Mouse (Mus musculus) CH12.LX (cell line): ENCODE results near the gene Hdac11. TPM values are rescaled to one million over a fixed set of nuclear protein-coding genes. Genes with fewer than 3 reads are reported as not detected.

Experiments
- DNase-seq: peaks from one replicate; pipeline ENCODE4 v3.0.0-alpha.2; 2013; ENCODE audit errors: extremely low read depth
- H3K27ac ChIP-seq: 2 replicates; pipeline ENCODE4 v1.5.1; 2012; ENCODE audit warnings: low read depth, mild to moderate bottlenecking, control low read depth, moderate library complexity; ENCODE audit not compliant: insufficient read depth
- H3K27me3 ChIP-seq: replicated peaks from 2 replicates; pipeline ENCODE3; 2012; ENCODE audit warnings: inconsistent platforms
- H3K36me3 ChIP-seq, 2 experiments: replicated peaks in 1 of 2; 2 replicates each; pipeline versions ENCODE3 to v1.6.1; 2012; ENCODE audit warnings: inconsistent platforms in 1 of 2, low read length in 1 of 2, mild to moderate bottlenecking in 1 of 2, mixed read lengths in 1 of 2, moderate library complexity in 1 of 2; ENCODE audit not compliant: control insufficient read depth in 1 of 2, insufficient read depth in 1 of 2
- H3K4me1 ChIP-seq, 2 experiments: 2 replicates each; pipeline ENCODE4 v1.6.1; 2012; ENCODE audit warnings: inconsistent platforms in 1 of 2, moderate library complexity in 1 of 2; ENCODE audit not compliant: insufficient read depth in 2 of 2, control insufficient read depth in 1 of 2
- H3K4me2 ChIP-seq: 2 replicates; pipeline ENCODE4 v1.6.1; 2012; ENCODE audit warnings: low read depth, mild to moderate bottlenecking, control low read depth; ENCODE audit not compliant: poor library complexity, insufficient read depth, severe bottlenecking
- H3K4me3 ChIP-seq, 3 experiments: fragments of 150-350 bp in 1 of 3; sonication (generic) in 1 of 3; replicated peaks in 1 of 3; 2 replicates each; pipeline versions ENCODE3 to v1.5.1; 2011 to 2012; ENCODE audit warnings: low read depth in 2 of 3, low read length in 2 of 3, mild to moderate bottlenecking in 2 of 3, moderate library complexity in 2 of 3, control low read depth in 1 of 3, improper control_type of control experiment in 1 of 3, inconsistent platforms in 1 of 3, mixed read lengths in 1 of 3; ENCODE audit not compliant: poor library complexity in 1 of 3
- H3K79me2 ChIP-seq: replicated peaks from 2 replicates; pipeline ENCODE4 v1.6.1; 2012; ENCODE audit warnings: mild to moderate bottlenecking, moderate library complexity; ENCODE audit not compliant: control insufficient read depth, poor library complexity, insufficient read depth, severe bottlenecking; ENCODE audit errors: extremely low read depth
- H3K9ac ChIP-seq: 2 replicates; pipeline ENCODE4 v1.6.1; 2012; ENCODE audit warnings: low read depth, mild to moderate bottlenecking, control low read depth, moderate library complexity; ENCODE audit not compliant: insufficient read depth
- H3K9me3 ChIP-seq: replicated peaks from 2 replicates; pipeline ENCODE3; 2012; ENCODE audit warnings: low read length, inconsistent platforms, mixed read lengths
- E2F4 ChIP-seq: IDR thresholded peaks from 2 replicates; pipeline ENCODE4 v1.6.1; 2011; ENCODE audit warnings: low read depth, low read length, improper control_type of control experiment; ENCODE audit not compliant: insufficient replicate concordance
- RAD21 ChIP-seq: IDR thresholded peaks from 2 replicates; pipeline ENCODE4 v1.6.1; 2011; ENCODE audit warnings: low read depth, mild to moderate bottlenecking, low read length, improper control_type of control experiment, moderate library complexity
- dilution Hi-C: fragments of 300-500 bp; cut with MboI; formaldehyde crosslinking; loops from 2 replicates; pipeline ENCODE4 v1.14.3; 2020; ENCODE audit warnings: low sequenced_read_pairs; ENCODE audit not compliant: extremely low pct_unique_long_range_greater_than_20kb, extremely low pct_ligation_motif_present
- in situ Hi-C: fragments of 300-500 bp; cut with MboI; formaldehyde crosslinking; loops from 3 replicates; pipeline ENCODE4 v1.14.3; 2019; ENCODE audit warnings: low sequenced_read_pairs, low pct_ligation_motif_present, low pct_unique_long_range_greater_than_20kb, mixed read lengths
- polyA plus RNA-seq: library from polyadenylated mRNA; unstranded; fragments of >175 nt; gene quantifications from 2 replicates; pipeline ENCODE4 v1.2.1, GENCODE M21; 2012; ENCODE audit warnings: low read depth; ENCODE audit not compliant: insufficient read length
- total RNA-seq, 2 experiments: library from RNA; depleted of rRNA; stranded (reverse); fragments of 300-350 nt in 1 of 2; fragments of >200 nt in 1 of 2; gene quantifications; 2 replicates each; pipeline ENCODE4 v1.2.3; 2012 to 2014

The Hdac11 gene
- total and polyA plus RNA-seq, 3 experiments: 0.53 to 2.1 TPM; not detected in 1

- Histone ChIP-seq H3K4me2 (no peak overlapping the region), H3K27me3 (peaks cover 96% of the 10 kb centered on the region), H3K36me3 (no peaks in the 10 kb centered on the region), H3K9ac (no peak overlapping the region), H3K27ac (no peak overlapping the region), H3K4me1 (no peaks in the 10 kb centered on the region)
- dilution Hi-C loops: no loop called here
- TF ChIP-seq E2F4: no peak
- TF ChIP-seq RAD21: no peak
- TF ChIP-seq, all 38 proteins: peak for 0
- Histone ChIP-seq H3K9me3 (no peaks in the 10 kb centered on the region), H3K79me2 (no peaks in the 10 kb centered on the region), H3K4me3 (no peak overlapping the region)
- in situ Hi-C loops: no loop called here
- no peak for DNase-seq
Observed at GRCm38 (mm10) chr6:91222694-91223346, 66.4 kb downstream of the Hdac11 start.

Other genes with a start within 250 kb of the Hdac11 start
- gene Iqsec1, start 168.0 kb upstream of the Hdac11 start, total RNA-seq (2012; rRNA removed): 62.4 and 83.5 TPM in 2 replicates
- 11.2 and 17.0 TPM in 2 replicates for gene Iqsec1, start 168.0 kb upstream of the Hdac11 start, total RNA-seq (2014; rRNA removed)
- gene Iqsec1, start 168.0 kb upstream of the Hdac11 start, polyA plus RNA-seq: 75.8 and 90.4 TPM in 2 replicates
- gene Nup210, start 39.8 kb upstream of the Hdac11 start, total RNA-seq (2012; rRNA removed): 103 TPM in 2 replicates
- gene Nup210, start 39.8 kb upstream of the Hdac11 start, total RNA-seq (2014; rRNA removed): 40.5 and 41.9 TPM in 2 replicates
- 56.9 and 73.1 TPM in 2 replicates for gene Nup210, start 39.8 kb upstream of the Hdac11 start, polyA plus RNA-seq
- 0.21 and 0.81 TPM in 2 replicates for gene Fbln2, start 55.8 kb downstream of the Hdac11 start, total RNA-seq (2012; rRNA removed)
- gene Fbln2, start 55.8 kb downstream of the Hdac11 start, total RNA-seq (2014; rRNA removed): not detected in 2 replicates
- gene Fbln2, start 55.8 kb downstream of the Hdac11 start, polyA plus RNA-seq: not detected in 2 replicates